Mouse (Mus musculus) small intestine, adult 2 months (tissue): ENCODE data around the gene Recql5.

Source experiments
- CTCF ChIP-seq: fragments of 200-500 bp; IDR thresholded peaks from 2 replicates; pipeline ENCODE4 v1.5.1; 2012; ENCODE audit warnings: low read depth, mild to moderate bottlenecking, control low read depth, inconsistent platforms, low read length, moderate library complexity, mixed read lengths; ENCODE audit not compliant: insufficient replicate concordance, insufficient read length; ENCODE audit errors: extremely low read depth
- POLR2A ChIP-seq: fragments of 200-500 bp; IDR thresholded peaks from 2 replicates; pipeline ENCODE4 v1.6.1; 2012; ENCODE audit warnings: low read depth, mild to moderate bottlenecking, control low read depth, inconsistent platforms, low read length, moderate library complexity

GRCm38 (mm10) chr11:115878071-115878470, 55.2 kb downstream of the Recql5 start:
- no peak; the same call in 1 of the 2 replicates for TF ChIP-seq POLR2A
- TF ChIP-seq CTCF: no peak
